In the genomic region with DNA sequence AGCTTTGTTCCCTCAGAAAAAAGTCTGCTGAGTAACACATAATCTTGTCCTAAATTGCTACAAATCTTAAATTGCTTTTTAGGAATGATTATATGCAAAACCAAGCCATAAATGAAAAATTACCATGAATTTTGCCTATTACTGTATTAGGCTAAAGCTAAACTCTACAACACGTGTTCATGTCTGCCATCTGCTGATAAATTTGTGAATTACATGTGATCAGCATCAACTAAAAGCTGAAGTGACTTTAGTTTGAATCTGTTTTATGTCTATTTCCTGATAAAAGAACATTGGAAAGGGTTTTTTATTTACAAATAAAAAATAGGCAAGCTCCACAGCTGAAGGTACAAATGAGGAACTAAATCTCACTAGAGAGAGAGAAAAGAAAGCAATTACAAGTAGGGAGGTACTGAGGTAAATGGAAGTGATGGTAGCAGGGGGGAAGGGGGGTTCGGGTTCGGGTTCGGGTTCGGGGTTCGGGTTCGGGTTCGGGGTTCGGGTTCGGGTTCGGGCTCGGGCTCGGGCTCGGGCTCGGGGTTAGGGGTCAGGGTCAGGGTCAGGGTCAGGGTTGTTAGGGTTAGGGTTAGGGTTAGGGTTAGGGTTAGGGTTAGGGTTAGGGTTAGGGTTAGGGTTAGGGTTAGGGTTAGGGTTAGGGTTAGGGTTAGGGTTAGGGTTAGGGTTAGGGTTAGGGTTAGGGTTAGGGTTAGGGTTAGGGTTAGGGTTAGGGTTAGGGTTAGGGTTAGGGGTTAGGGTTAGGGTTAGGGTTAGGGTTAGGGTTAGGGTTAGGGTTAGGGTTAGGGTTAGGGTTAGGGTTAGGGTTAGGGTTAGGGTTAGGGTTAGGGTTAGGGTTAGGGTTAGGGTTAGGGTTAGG, we compare ENCODE assay signal across 7 mouse cellular contexts.
DNase-seq lines count a peak whose midpoint lies in the region; ATAC-seq lines count a peak whose summit lies in the region.
"Not testable (repeated sequence)": the region's sequence is repeated elsewhere in the genome, so short reads cannot be mapped to it uniquely, and the experiment has no call there.

No protein-coding gene starts in this region.

- H3K36me3 ChIP-seq in limb, embryonic 11.5 days (ENCODE audit: control insufficient read depth, insufficient read depth, low read length): not testable (repeated sequence)

- H3K4me3 ChIP-seq in limb, embryonic 11.5 days (ENCODE audit: low read depth, low read length): not testable (repeated sequence)

- not testable (repeated sequence) for H3K9me3 ChIP-seq in limb, embryonic 11.5 days (ENCODE audit: control insufficient read depth, low read length)

- H3K4me1 ChIP-seq in limb, embryonic 11.5 days (ENCODE audit: control insufficient read depth, insufficient read depth, low read length): not testable (repeated sequence)

- WGBS in limb, embryonic 11.5 days: 87% methylated on average over 15 of the region's 15 CpGs

- not testable (repeated sequence) for H3K4me2 ChIP-seq in limb, embryonic 11.5 days (ENCODE audit: low read depth, severe bottlenecking)

- not testable (repeated sequence) for H3K9ac ChIP-seq in limb, embryonic 11.5 days (ENCODE audit: low read length)

- DNase-seq in adrenal gland, adult (ENCODE audit: inconsistent age in 2 of 2, low spot score in 1 of 2): peak; percentile 67 to 97
- DNase-seq in embryo, embryonic 11 days: peak; percentile 73
- DNase-seq in heart, adult 11 months: peak; percentile 97
- DNase-seq in kidney, adult 9 months: peak; percentile 68
- DNase-seq in limb, embryonic 11.5 days (ENCODE audit: low spot score): not testable (repeated sequence)
- peak; percentile 78 for DNase-seq in naive thymus-derived CD4-positive, alpha-beta T cell, adult 2 months (ENCODE audit: low read depth)
- DNase-seq in spleen, postnatal 4 days (ENCODE audit: low spot score in 2 of 2): peak; percentile 83 to 96

- H3K27ac ChIP-seq in limb, embryonic 11.5 days (replicated peaks; ENCODE audit: low read depth, low read length): not testable (repeated sequence)

- not testable (repeated sequence) for H3K27me3 ChIP-seq in limb, embryonic 11.5 days (ENCODE audit: control insufficient read depth, insufficient read depth, low read length)

- ATAC-seq in limb, embryonic 11.5 days (ENCODE audit: insufficient number of reproducible peaks, low FRiP score, low TSS enrichment, low read depth): 0 out of 2 replicates have a peak, but pooled peaks have one; percentile 13
